Mouse (Mus musculus) CD4-positive naive resting alpha-beta T cell, adult 57 days (primary cell): ENCODE results near the gene Atp6v0e2. TPM values are rescaled to one million over a fixed set of nuclear protein-coding genes. Genes with fewer than 3 reads are reported as not detected.

Experiments
- total RNA-seq: library from RNA; stranded (reverse); gene quantifications from one replicate; pipeline ENCODE4 v1.2.4, GENCODE M21; 2023

The Atp6v0e2 gene
- 2.7 TPM for total RNA-seq

DNA sequence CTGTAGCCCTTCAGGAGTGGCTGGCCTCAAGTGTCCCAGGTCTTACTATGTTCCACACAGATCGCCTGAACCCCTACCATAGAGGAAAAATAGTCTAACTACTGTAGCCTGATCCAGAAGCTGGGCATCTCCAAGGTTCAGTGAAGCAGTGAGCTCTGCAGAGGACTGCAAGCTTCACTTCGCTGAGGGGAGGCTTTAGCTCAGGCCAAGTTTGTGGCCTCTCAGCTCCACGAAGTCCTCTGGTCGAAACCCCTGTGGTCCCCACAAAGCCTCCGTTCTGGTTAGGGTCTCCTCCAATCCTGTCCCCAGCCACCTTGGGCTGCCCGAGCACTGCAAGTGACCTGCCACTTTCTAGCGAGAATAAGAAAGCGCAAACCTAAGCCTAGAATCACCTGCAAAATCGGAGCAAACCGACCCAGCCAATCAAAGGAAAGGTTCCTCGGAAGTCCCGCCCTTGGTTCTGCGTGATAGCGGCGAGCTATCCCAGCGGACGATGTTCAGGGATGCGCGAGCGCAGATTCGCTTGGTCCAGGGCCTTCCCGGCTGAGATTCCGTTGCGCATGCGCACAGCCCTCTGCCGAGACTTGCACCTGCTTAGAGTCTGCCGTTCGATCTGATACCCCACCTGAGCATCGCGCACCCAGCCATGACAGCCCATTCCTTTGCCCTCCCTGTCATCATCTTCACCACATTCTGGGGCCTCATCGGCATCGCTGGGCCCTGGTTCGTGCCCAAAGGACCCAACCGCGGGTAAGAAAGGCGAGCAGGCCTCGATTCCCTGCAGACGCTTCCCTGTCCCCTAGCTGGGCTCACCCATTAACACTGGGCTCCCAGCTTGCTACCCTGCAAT lies at the start of gene Atp6v0e2:
Gene Atp6v0e2, plus strand, starts transcription at position 511 of the 850 bp plus-strand sequence.

GRCm38 (mm10) chr6:48554280-48555103 lies 17.1 kb downstream of the Atp6v0e2 start, which contains the start of gene Lrrc61:
Gene Lrrc61 (plus strand): TSS chr6:48554796.

DNA sequence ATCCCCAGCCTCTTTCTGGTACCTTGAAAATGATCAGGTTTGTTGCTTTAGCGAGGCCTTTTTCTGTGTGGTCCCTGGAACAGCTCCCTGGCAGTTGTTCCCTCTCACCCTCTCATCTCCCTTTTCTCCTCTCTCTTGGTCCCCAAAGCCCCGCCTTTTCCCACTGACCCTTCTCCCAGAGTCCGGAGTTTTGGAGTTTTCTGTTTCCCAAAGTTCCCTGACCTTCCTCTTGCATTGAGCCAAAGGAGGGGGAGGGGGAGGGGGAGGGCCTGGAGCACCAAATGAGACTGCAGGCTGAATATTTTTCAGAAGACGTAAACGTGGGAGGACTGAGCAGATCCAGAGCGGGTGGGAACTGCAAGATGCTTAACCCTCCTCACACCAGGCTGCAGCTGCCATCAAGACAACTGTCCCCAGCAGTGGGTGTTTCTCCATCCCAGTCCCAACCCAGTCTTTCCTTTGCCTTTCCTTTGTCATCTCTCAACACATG lies 35.2 kb downstream of the Atp6v0e2 start, which contains the start of gene Rarres2:
Gene Rarres2, minus strand, starts transcription at position 218 of the 490 bp plus-strand sequence.

GRCm38 (mm10) chr6:48589194-48589750 lies 51.9 kb downstream of the Atp6v0e2 start, which contains the start of gene Gm45021:
Gene Gm45021 (plus strand): TSS chr6:48589610.

Other genes with a start within 250 kb of the Atp6v0e2 start
- 46.4 TPM for gene Krba1, start 142.0 kb upstream of the Atp6v0e2 start, total RNA-seq
- gene Zfp467, start 91.8 kb upstream of the Atp6v0e2 start, total RNA-seq = 11.4 TPM
- 0.21 TPM for gene Sspo, start 89.4 kb upstream of the Atp6v0e2 start, total RNA-seq
- gene Lrrc61, start 17.2 kb downstream of the Atp6v0e2 start, total RNA-seq = 46.1 TPM
- 13.6 TPM for gene Rarres2, start 35.2 kb downstream of the Atp6v0e2 start, total RNA-seq
- gene Gm45021, start 52.0 kb downstream of the Atp6v0e2 start, total RNA-seq = not detected
- 2.5 TPM for gene Repin1, start 56.3 kb downstream of the Atp6v0e2 start, total RNA-seq
- 2.7 TPM for gene Gm44965, start 56.3 kb downstream of the Atp6v0e2 start, total RNA-seq
- 7.6 TPM for gene Zfp775, start 64.4 kb downstream of the Atp6v0e2 start, total RNA-seq
- gene AI854703, start 89.1 kb downstream of the Atp6v0e2 start, total RNA-seq = 1.7 TPM
- 136 TPM for gene Gimap8, start 109.6 kb downstream of the Atp6v0e2 start, total RNA-seq
- 218 TPM for gene Gimap9, start 138.5 kb downstream of the Atp6v0e2 start, total RNA-seq
- gene Gimap4, start 146.9 kb downstream of the Atp6v0e2 start, total RNA-seq = 370 TPM
- gene Gimap6, start 170.6 kb downstream of the Atp6v0e2 start, total RNA-seq = 2,141 TPM
- 19.3 TPM for gene Gm28053, start 181.0 kb downstream of the Atp6v0e2 start, total RNA-seq
- gene Gimap7, start 181.0 kb downstream of the Atp6v0e2 start, total RNA-seq = 37.7 TPM
- 153 TPM for gene Gimap1, start 201.4 kb downstream of the Atp6v0e2 start, total RNA-seq
- gene Gimap5, start 208.6 kb downstream of the Atp6v0e2 start, total RNA-seq = 147 TPM
- 591 TPM for gene Gimap3, start 233.2 kb downstream of the Atp6v0e2 start, total RNA-seq